Mouse (Mus musculus): ENCODE data around the gene Smo.

Smo gene

DNA sequence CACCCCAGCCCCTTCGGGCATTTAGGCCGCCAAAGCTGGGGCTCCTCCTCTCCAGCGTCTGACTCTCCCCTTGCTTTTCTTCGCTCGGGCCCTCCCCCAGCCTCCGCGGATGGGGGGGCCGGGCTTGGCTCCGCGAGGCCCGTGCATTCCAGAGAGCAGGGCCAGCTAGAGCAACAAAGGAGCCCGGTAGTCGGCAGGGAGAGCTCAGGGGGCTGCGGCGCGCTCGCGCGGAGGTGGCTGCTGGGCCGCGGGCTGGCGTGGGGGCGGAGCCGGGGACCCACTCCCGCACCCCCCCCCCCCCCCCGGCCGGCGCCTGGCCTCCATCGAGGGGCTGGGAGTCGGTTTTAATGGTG is at the start of gene Smo:
Gene Smo, plus strand, starts transcription at position 168 of the 353 bp plus-strand sequence.
- peak; percentile 96 for DNase-seq (ENCODE audit: extremely low spot score)

DNA sequence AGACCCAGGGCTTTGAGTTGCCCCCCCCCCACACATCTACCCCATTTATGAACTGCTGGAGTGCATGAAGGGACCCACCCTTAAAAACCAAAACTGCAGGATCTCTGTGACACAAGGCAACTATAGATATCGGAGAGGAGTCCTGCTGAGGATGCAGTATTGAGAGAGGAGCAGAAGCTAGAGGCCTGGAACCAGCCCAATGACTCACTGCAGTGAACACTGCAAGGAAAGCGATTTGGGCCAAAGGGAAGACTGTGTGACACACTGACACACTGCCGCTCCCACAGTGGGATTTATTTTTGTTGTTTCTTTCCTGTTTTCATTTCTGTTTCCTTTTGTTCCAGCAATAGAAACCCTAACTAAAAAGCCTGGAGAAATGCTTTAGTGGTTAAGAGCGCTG is 49.4 kb upstream of the Smo start:
- DNase-seq (ENCODE audit: extremely low spot score): no peak

GRCm38 (mm10) chr6:29689458-29689857 is 45.8 kb upstream of the Smo start:
- DNase-seq (ENCODE audit: extremely low spot score): no peak

- DNase-seq (ENCODE audit: extremely low spot score): peak; percentile 90
Measured at GRCm38 (mm10) chr6:29693953-29694352, 41.4 kb upstream of the Smo start, which contains the start of gene Tspan33. Gene Tspan33 (plus strand): TSS chr6:29694222.

DNA sequence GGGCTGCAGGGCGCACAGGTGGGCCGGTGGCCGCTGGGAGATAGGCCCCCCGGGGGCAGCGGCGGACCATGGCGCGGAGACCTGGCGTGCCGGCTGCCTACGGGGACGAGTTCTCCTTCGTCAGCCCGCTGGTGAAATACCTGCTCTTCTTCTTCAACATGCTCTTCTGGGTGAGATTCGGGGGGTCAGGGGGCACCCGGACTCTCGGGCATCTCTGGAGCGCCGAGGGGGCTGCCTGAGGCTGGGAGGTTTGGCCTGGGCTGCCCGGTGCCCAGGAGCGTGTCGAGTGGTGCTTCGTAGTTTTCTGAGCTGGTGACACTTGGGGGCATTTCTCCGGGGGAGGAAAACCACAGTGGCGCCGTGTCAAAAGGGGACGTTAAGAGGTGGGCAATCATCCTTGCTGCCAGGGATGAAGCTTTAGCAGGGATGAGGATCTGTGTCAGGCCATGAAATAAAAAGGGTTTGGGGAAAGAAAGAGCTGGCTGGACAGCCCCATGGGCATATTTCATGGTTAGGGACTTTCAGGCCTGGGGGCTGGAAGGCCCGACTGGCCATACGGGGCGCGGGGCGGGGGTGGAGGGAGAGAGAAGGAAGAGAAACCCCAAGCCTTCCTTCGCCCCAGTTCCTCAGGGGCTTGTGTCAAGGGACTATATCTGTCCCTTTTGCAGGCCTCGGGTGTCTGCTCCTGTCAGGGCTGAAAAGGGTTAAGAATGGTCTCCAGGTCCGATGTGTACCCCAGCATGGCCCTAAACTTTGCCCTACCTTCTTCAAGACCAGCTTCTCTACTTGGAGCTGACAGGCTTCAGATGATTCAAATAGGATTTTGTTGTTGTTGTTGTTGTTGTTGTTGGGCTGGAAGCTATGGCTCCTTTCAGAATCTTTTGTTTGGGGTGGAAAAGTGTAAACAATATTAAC is 40.7 kb upstream of the Smo start:
- peak; percentile 51 for DNase-seq (ENCODE audit: extremely low spot score)

- no peak for DNase-seq (ENCODE audit: extremely low spot score)
Measured at GRCm38 (mm10) chr6:29695290-29695674, 40.0 kb upstream of the Smo start.

DNA sequence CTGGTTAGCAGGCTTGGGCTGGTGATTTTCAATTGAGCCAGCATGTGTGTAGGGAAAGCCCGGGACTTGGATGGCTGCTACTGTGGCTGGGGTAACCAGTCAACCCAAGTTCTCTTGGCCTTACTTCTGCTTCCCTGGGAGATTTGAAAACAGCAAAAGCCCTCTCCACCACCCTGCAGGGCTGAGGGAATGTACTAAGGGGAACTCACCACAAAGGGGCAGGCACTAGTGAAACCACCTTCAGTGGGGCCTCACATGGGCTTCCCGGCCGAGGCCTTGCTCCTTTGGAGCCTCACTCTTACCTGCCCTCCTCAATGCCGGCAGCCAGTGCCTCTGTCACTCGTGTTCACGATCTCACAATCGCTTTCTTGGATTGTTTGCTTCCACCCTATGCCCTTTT is 39.3 kb upstream of the Smo start:
- DNase-seq (ENCODE audit: extremely low spot score): no peak

GRCm38 (mm10) chr6:29697139-29697538 is 38.2 kb upstream of the Smo start:
- DNase-seq (ENCODE audit: extremely low spot score): no peak

GRCm38 (mm10) chr6:29697548-29697947 is 37.8 kb upstream of the Smo start:
- DNase-seq (ENCODE audit: extremely low spot score): no peak

GRCm38 (mm10) chr6:29699085-29699745 is 36.1 kb upstream of the Smo start:
- no peak for DNase-seq (ENCODE audit: extremely low spot score)

- DNase-seq (ENCODE audit: extremely low spot score): no peak
Measured at GRCm38 (mm10) chr6:29701051-29701450, 34.3 kb upstream of the Smo start.

GRCm38 (mm10) chr6:29702126-29702525 is 33.2 kb upstream of the Smo start:
- no peak for DNase-seq (ENCODE audit: extremely low spot score)

GRCm38 (mm10) chr6:29704143-29704542 is 31.2 kb upstream of the Smo start:
- DNase-seq (ENCODE audit: extremely low spot score): no peak

- DNase-seq (ENCODE audit: extremely low spot score): peak; percentile 51
Measured at GRCm38 (mm10) chr6:29707902-29708301, 27.4 kb upstream of the Smo start.

GRCm38 (mm10) chr6:29711318-29711717 is 24.0 kb upstream of the Smo start:
- no peak for DNase-seq (ENCODE audit: extremely low spot score)

- peak; percentile 45 for DNase-seq (ENCODE audit: extremely low spot score)
Measured at GRCm38 (mm10) chr6:29712011-29712584, 23.2 kb upstream of the Smo start.

GRCm38 (mm10) chr6:29716624-29717365 is 18.5 kb upstream of the Smo start:
- no peak for DNase-seq (ENCODE audit: extremely low spot score)

DNA sequence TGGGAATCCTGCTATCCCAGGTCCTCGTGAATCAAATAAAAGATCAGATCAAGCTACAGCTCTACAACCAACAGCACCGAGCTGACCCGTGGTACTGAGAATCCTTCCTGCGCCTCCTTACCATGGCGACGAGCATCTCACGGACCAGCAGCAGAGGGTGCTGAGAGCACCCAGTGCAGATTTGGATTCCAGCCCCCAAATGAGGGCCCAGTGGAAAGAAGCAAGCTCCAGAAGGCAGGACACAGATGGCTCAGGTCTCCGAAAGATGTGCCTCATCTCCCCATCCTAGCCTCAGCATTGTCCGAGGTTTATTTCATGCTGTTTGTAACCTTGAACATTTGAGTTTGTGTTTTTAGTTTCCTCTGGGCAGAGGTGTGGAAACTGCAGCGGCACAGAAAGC is 17.8 kb upstream of the Smo start:
- no peak for DNase-seq (ENCODE audit: extremely low spot score)

GRCm38 (mm10) chr6:29717952-29718521 is 17.3 kb upstream of the Smo start:
- DNase-seq (ENCODE audit: extremely low spot score): no peak

DNA sequence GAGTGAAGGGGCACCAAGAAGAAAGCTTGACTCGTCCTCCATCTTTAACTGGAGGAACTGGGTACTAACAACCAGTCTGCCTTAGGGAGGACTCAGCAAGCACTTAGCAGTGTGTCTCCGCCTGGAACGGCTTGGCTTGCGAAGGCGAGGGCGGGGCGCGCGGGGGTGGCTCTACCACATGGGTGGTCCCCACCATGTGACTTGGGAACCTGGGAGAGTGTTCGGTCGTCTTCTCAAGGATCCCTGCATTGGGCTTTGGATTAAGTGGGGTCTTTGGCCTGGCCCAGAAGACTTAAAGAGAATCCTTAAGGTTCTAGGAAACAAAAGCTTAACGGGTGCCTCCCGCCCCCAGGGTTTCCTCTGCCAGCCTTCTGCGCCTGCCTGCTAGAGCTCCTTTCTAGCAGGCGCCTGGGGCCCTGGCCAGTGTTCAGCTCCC is 16.4 kb upstream of the Smo start:
- DNase-seq (ENCODE audit: extremely low spot score): peak; percentile 76

DNA sequence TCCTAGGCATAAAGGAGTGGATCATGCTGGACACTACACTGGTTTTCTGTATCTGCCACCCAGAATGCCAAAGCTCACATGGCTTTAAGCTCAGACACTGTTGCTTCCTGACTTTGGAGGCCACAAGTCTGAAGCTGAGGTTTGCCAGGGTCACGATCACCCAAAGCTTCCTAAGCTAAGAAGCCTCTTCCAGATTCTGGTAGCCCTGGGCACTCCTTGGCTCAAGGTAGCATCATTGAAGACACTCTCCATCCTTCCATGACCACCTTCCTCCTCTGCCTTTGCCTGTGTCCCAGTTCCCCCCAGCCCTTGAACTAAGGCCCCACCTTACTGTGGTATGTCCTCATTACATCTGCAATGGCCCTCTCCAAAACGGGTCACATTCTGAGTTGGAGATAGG is 13.4 kb upstream of the Smo start:
- DNase-seq (ENCODE audit: extremely low spot score): no peak

Measured in embryo, embryonic 9.5 days (tissue).